Mouse (Mus musculus) E14TG2a.4 (cell line): Measurements from ENCODE around the gene Lasp1.

Source experiments
- CTCF ChIP-seq: conservative IDR thresholded peaks from 2 replicates; pipeline ENCODE4 v1.5.1; 2014; ENCODE audit warnings: low read length
- NANOG ChIP-seq: IDR thresholded peaks from 2 replicates; pipeline ENCODE4 v1.6.1; 2014; ENCODE audit warnings: borderline replicate concordance, low read length, mixed read lengths
- POU5F1 ChIP-seq: IDR thresholded peaks from 2 replicates; pipeline ENCODE4 v1.6.1; 2014; ENCODE audit warnings: low read length, borderline replicate concordance

- no peak for TF ChIP-seq CTCF
- no peak for TF ChIP-seq NANOG
- TF ChIP-seq POU5F1, result no peak
These were observed 43.2 kb downstream of the Lasp1 start for GRCm38 (mm10) chr11:97842001-97842400.
